Mouse (Mus musculus): ENCODE data around the gene Abcg3. TPM values are rescaled to one million over a fixed set of nuclear protein-coding genes. Genes with fewer than 3 reads are reported as not detected.
"Not testable (repeated sequence)": the region's sequence is repeated elsewhere in the genome, so short reads cannot be mapped to it uniquely, and the experiment has no call there.

Abcg3 gene
- total RNA-seq (2021): not detected

DNA sequence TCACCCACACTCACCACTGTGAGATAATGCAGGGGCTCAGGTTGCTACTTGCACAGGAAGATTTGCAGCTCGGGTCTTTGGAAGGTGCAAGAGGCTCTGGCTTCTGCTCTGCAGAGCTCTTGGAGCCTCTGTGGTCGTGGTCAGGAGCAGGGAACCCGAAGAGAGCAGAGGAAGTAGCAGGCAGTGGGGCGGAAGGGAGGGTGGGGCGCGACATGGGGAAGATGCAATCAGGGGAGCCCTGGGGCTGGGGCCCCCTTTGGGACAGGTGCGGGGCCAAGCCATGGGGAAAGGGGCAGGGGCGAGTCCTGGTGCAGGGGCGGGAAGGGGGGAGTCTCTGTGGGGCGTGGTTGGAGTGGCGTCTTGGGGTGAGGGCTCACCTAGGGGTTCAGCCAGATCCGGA, at the start of gene Abcg3:
Gene Abcg3 (minus strand): TSS at position 184 of the 400 bp plus-strand sequence.
- DNase-seq: no peak

DNA sequence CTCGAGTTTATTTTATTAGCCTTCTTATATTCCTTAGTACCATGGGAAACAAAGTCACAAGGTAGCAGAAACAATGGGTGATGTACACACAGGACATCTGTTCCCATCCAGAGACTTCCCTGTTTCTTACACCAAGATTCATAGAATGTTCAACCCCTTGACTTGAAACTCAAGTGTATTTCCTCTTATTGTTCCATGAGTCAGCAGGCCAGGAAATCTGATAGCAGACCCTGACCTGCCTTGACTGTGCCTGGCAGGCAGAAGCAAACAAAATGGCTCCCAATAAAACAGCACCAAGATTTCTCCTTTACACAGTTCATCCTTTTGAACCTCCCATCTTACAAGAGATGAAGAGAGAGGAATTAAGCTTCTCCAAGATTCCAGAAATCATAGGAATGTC, 30.0 kb upstream of the Abcg3 start:
- no peak for DNase-seq

DNA sequence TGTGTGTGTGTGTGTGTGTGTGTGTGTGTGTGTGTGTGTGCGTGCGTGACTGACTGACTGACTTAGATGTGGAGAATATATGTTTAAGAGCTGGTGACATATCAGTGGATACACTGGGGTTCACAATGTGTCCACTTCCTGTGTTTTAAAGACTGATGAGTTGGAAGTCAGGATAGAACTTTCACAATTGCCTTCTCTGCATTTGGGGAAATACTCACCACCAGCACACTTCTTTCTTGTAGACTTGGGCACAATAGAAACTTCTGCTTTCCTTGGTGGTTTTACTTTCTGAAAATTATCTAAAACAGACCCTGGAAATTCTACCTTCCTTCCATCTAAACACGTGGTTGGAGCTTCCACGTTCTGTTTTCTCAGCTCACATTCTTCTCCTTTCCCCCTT, 29.1 kb upstream of the Abcg3 start:
- DNase-seq: no peak

DNA sequence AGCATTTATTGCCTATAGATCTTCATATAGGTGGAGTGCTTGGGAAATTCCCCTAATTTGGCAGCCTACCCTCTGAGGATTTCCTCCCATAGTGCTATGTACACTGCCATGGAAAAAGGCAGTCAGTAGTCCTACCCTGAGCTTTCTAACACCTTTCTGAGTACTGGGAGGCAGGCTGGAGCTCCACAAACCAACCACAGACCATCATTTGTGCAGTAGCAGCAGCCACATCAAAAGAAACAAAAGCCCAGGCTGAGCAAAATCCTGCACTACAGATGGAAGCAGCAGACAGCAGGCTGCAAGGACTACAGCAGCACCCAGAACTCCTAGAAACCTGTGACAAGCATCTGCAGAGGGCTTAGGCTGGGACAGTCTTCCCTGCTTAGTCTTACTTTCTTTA, 27.9 kb upstream of the Abcg3 start:
- DNase-seq: no peak

DNA sequence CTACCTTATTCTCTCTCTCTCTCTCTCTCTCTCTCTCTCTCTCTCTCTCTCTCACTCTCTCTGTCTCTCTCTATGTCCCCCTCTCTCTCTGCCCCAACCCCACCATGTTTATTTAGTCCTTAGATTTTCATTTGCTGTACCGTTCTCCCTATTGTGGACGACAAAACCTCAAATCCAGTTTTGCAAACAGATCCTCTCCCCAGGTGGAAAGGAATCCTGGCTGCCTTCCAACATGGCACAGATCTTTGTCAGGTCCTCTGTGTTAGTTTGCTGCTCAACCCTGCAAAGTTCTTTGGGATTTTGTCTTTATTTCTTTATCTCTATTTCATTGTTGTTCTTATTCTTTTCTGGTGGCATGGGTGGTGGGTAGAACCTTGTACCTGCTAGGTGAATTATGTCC, 6.9 kb upstream of the Abcg3 start:
- no peak for DNase-seq

DNA sequence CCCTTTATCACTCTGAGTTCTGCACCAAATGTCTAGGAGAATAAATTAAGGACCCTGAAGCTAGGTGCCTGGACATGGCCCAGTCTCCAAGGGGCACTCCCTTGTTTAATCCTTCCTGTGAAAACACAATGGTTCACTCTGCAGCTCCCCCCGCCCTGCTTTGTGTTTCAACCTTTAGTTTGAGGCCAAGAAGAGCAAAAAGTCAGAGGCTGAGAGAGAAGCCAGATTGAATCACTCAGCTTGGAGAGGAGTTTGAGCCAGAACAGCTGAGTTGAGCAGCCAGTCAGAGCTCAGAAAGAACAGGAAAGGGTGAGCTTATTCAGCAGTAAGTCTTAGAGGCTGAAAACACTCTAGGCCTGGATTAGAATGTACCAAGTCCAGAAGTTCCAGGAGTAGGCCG, 5.5 kb upstream of the Abcg3 start:
- no peak for DNase-seq

DNA sequence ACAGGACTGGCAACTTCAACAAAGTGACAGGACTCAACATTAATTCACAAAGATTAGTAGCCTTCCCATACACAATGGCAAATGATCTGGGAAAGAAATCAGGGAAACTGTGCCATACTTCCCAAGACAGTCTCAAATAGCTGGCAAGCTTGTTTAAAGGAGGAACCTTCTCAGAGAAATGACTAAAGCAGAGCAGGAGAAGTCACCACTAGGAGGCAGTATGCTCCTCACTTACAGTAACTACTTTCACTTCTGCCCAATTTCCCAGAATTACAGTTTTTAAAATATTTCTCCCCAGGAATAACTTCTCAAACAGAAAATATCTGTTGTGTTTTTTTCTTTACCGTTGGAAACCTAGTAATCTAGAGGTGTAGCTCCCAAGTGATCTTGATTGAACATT, 4.2 kb upstream of the Abcg3 start:
- DNase-seq: no peak

DNA sequence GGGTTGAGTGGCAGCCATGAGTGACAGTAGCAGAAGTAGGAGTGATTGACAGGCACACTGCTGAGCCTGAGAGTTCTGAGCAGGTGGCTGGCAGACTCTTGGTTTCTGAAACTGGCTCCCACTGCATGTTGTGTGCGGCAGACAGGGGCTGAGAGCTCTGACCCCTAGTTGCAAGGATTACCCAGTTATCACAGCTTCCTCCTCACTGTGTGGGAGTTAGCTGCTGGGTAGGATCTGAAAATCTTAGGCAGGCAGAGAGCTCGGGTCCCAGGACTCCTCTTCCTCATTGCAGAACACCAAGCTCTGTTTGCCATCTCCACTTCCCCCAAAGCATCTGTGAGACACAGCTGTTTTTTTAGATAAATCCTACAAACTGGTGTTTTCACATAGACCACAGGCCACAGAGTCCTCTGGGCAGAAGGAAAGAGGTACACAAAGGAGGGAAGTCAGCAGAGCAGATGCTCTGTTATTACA, 3.4 kb downstream of the Abcg3 start:
- peak in 1 of 2 experiments; percentile 4 for DNase-seq

DNA sequence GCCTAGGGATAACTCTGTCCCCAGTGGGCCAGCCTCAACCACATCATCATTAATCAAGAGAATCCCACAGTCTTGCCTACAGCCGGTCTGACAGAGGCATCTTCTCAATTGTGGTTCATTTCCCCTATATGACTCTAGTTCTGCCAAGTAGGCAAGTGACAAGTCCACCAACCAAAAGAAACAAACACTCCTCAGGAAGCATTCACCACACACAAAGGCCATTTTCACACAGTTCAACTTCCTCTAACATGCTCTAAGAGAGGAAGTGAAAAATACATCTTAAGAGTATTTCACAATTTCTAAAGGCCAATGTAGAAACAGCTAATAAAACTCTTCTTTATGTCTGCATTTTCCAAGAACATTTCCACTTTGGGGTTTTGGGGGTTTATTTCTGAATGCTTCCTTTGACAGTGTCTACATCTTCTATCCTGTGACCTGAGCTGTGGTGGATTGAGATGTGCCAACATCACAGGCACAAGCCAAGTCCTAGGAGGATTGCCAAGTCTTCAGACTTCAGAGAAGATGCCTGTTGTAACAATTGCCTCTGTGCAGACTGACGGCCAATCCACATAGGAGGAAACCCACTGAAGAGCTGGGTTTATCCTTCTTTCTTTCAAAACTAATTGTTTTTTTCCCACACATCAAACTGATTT, 24.3 kb downstream of the Abcg3 start:
- no peak for DNase-seq

DNA sequence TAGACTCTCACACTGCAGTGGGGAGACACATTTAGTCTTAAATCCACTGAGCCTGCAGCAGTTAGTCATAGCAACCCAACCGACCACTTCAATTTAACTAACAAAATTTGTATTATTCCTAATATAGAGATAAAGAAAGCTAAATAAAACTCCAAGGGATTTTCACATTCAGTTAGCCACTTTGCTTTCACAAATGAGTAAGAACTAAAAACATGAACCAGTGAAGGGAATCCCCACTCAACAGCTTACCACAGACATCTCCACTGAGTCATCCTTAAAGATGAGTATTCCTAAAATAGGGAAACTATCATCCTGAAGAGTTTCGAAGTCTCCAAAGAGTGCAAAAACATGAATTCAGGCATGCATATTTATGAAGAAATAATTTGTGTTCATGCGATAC, 27.3 kb downstream of the Abcg3 start:
- DNase-seq: no peak

DNA sequence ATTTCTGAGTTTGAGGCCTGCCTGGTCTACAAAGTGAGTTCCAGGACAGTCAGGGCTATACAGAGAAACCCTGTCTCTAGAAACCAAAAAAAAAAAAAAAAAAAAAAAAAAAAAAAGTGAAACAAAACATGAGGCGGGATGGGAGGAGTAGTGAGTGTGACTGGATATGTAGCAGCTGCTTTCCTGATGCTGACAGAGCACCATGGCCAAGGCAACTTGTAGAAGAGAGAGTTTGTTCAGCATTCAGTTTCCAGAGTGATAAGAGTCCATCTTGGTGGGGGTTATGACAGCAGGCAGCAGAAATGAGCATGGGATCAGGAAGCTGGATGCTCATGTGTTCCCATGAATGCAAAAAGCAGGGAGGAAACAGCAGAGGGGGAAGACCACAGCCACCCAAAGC, 35.6 kb downstream of the Abcg3 start:
- DNase-seq: no peak

DNA sequence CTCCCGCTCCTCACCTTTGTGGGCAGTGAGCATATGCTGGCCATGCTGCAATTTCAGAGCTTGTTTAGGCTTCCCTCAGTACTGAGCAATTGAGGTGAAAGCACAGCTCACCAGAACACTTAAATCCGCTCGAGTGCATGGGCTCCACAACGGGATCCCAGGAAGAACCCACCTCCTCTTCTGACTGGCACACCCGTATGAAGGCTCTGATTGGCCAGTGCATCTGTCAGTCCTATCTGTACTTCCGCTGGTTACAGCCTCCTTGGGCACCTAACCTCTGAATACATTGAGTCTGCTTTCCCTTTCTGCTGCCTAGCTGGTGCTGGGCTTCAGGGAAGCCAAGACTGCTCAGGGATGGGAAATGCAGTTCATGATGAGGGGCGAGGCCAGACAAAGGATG, 48.4 kb downstream of the Abcg3 start:
- DNase-seq: no peak

DNA sequence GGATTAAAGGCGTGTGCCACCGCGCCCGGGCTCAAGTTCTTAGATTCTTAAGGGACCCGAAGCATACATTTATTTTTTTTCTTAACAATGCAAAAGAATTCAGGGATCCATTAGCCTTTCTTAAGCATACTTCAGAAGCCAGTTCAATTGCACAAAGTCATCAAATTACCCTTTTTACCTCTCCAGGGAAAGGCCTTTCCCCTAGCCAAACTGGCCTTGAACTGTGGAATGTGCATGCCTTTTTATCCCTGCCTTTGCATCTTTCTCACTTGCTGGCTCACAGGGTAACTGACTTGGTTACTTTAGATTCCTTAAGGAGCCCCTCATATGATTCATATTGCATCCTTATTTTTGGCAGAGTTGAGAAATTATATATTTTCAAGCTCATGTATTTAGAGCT, 76.0 kb downstream of the Abcg3 start:
- DNase-seq: not testable (repeated sequence)

Other genes with a start within 250 kb of the Abcg3 start
- 1 to 10 TPM; 4.2 to 4.7 TPM for gene Zfp951, start 122.6 kb downstream of the Abcg3 start, total RNA-seq (2021)
- gene Gbp9, start 156.8 kb upstream of the Abcg3 start, total RNA-seq (2021): 1 to 10 TPM; 1.7 to 2.3 TPM
- gene Gbp8, start 156.8 kb upstream of the Abcg3 start, total RNA-seq (2021): not detected
- gene Gbp4, start 156.9 kb upstream of the Abcg3 start, total RNA-seq (2021): 1 to 10 TPM in 1 of 2 experiments, under 1 TPM in 1; 0.95 to 1.1 TPM